Mouse (Mus musculus) ES-Bruce4 (cell line): ENCODE data around the gene Vmn1r9. TPM values are rescaled to one million over a fixed set of nuclear protein-coding genes. Genes with fewer than 3 reads are reported as not detected.

Source experiments
- H3K27ac ChIP-seq: 2 replicates; pipeline ENCODE4 v1.5.1; 2012; ENCODE audit warnings: low read length, inconsistent platforms; ENCODE audit not compliant: insufficient read depth
- H3K27me3 ChIP-seq: 2 replicates; pipeline ENCODE4 v1.6.1; 2012; ENCODE audit warnings: mild to moderate bottlenecking, low read length, inconsistent platforms; ENCODE audit not compliant: control insufficient read depth, poor library complexity, insufficient read depth, severe bottlenecking
- H3K36me3 ChIP-seq: 2 replicates; pipeline ENCODE4 v1.6.1; 2012; ENCODE audit warnings: inconsistent platforms, mild to moderate bottlenecking, low read length, moderate library complexity; ENCODE audit not compliant: control insufficient read depth, poor library complexity, insufficient read depth, severe bottlenecking
- H3K4me1 ChIP-seq: one replicate; pipeline ENCODE4 v1.8.1; 2011; ENCODE audit warnings: low read length; ENCODE audit not compliant: control insufficient read depth, insufficient read depth
- H3K4me3 ChIP-seq: 2 replicates; pipeline ENCODE4 v1.5.1; 2011; ENCODE audit warnings: low read depth, mild to moderate bottlenecking, low read length
- H3K9ac ChIP-seq: 2 replicates; pipeline ENCODE4 v1.6.1; 2012; ENCODE audit warnings: low read depth, mild to moderate bottlenecking, inconsistent platforms; ENCODE audit not compliant: poor library complexity, severe bottlenecking
- H3K9me3 ChIP-seq: replicated peaks from 2 replicates; pipeline ENCODE4 v1.6.1; 2012; ENCODE audit warnings: mild to moderate bottlenecking, low read length, inconsistent platforms; ENCODE audit not compliant: control insufficient read depth, poor library complexity, insufficient read depth, severe bottlenecking
- CTCF ChIP-seq: IDR thresholded peaks from one replicate; pipeline ENCODE4 v1.8.1; 2011; ENCODE audit warnings: low read depth, low read length
- EP300 ChIP-seq: IDR thresholded peaks from 2 replicates; pipeline ENCODE4 v1.6.1; 2011; ENCODE audit warnings: low read depth, low read length; ENCODE audit not compliant: insufficient read depth
- POLR2A ChIP-seq: IDR thresholded peaks from one replicate; pipeline ENCODE4 v1.8.1; 2011; ENCODE audit warnings: low read length; ENCODE audit not compliant: insufficient read depth
- polyA plus RNA-seq: library from polyadenylated mRNA; stranded (reverse); fragments of >200 nt; gene quantifications from 2 replicates; pipeline ENCODE4 v1.2.4, GENCODE M21; 2011; ENCODE audit warnings: low read depth; ENCODE audit not compliant: missing spikeins, insufficient read depth, insufficient read length

Gene Vmn1r9
- polyA plus RNA-seq, 1 experiment = not detected

- H3K27me3 ChIP-seq = no peaks in the 10 kb centered on the region
- H3K9me3 ChIP-seq = no peaks in the 10 kb centered on the region
- no peak within 1 kb of the TSS for H3K27ac ChIP-seq
- H3K4me3 ChIP-seq = no peak within 1 kb of the TSS
- H3K36me3 ChIP-seq = no peaks in the 10 kb centered on the region
- TF ChIP-seq POLR2A (no peak), EP300 (no peak), CTCF (no peak)
- H3K9ac ChIP-seq = no peak within 1 kb of the TSS
- H3K4me1 ChIP-seq = no peaks in the 10 kb centered on the region
These were observed 42.6 kb downstream of the Vmn1r9 start, which contains the start of gene Vmn1r10 for GRCm38 (mm10) chr6:57109154-57109553. Gene Vmn1r10, plus strand, starts transcription at chr6:57109454.

Other genes with a start within 250 kb of the Vmn1r9 start
- gene Fkbp9, start 234.7 kb upstream of the Vmn1r9 start, polyA plus RNA-seq = 211 and 215 TPM in 2 replicates
- 19.6 and 21.4 TPM in 2 replicates for gene Nt5c3, start 142.9 kb upstream of the Vmn1r9 start, polyA plus RNA-seq
- 0.78 and 0.97 TPM in 2 replicates for gene Vmn1r4, start 142.8 kb upstream of the Vmn1r9 start, polyA plus RNA-seq
- gene Vmn1r5, start 96.5 kb upstream of the Vmn1r9 start, polyA plus RNA-seq = not detected in 2 replicates
- 0.14 TPM in 1 of 2 replicates, not detected in the other for gene Vmn1r6, start 69.5 kb upstream of the Vmn1r9 start, polyA plus RNA-seq
- gene Vmn1r7, start 41.5 kb upstream of the Vmn1r9 start, polyA plus RNA-seq = not detected in 2 replicates
- gene Vmn1r8, start 34.5 kb upstream of the Vmn1r9 start, polyA plus RNA-seq = not detected in 2 replicates
- not detected in 2 replicates for gene Vmn1r10, start 42.7 kb downstream of the Vmn1r9 start, polyA plus RNA-seq
- not detected in 2 replicates for gene Vmn1r11, start 66.7 kb downstream of the Vmn1r9 start, polyA plus RNA-seq
- not detected in 2 replicates for gene Vmn1r12, start 90.1 kb downstream of the Vmn1r9 start, polyA plus RNA-seq
- 1.7 and 1.8 TPM in 2 replicates for gene Vmn1r13, start 136.5 kb downstream of the Vmn1r9 start, polyA plus RNA-seq
- gene Vmn1r14, start 164.9 kb downstream of the Vmn1r9 start, polyA plus RNA-seq = not detected in 2 replicates
- 0.33 TPM in 1 of 2 replicates, not detected in the other for gene Vmn1r15, start 191.2 kb downstream of the Vmn1r9 start, polyA plus RNA-seq